Mouse (Mus musculus) kidney, adult 8-10 months (tissue): Measurements from ENCODE around the gene Parp16.
"Not testable (repeated sequence)": the region's sequence is repeated elsewhere in the genome, so short reads cannot be mapped to it uniquely, and the experiment has no call there.

Source experiments
- DNase-seq, 2 experiments: peaks; one replicate each; pipeline ENCODE4 v3.0.0; 2022

Gene Parp16

GRCm38 (mm10) chr9:65247502-65248376 lies 52.6 kb downstream of the Parp16 start:
- no peak for DNase-seq

GRCm38 (mm10) chr9:65248377-65248690 lies 53.2 kb downstream of the Parp16 start:
- no peak for DNase-seq

GRCm38 (mm10) chr9:65252026-65252425 lies 56.9 kb downstream of the Parp16 start:
- DNase-seq: no peak

GRCm38 (mm10) chr9:65255906-65256600 lies 60.9 kb downstream of the Parp16 start:
- no peak for DNase-seq

- DNase-seq: no peak
These were observed 62.2 kb downstream of the Parp16 start for GRCm38 (mm10) chr9:65257218-65257910.

GRCm38 (mm10) chr9:65259366-65259765 lies 64.2 kb downstream of the Parp16 start:
- DNase-seq: no peak

- DNase-seq: no peak
These were observed 66.6 kb downstream of the Parp16 start for GRCm38 (mm10) chr9:65261591-65262230.

- DNase-seq: no peak
These were observed 67.5 kb downstream of the Parp16 start for GRCm38 (mm10) chr9:65262641-65263120.

- no peak for DNase-seq
These were observed 69.8 kb downstream of the Parp16 start, which contains the start of gene Cilp for GRCm38 (mm10) chr9:65264959-65265358. Cilp (plus strand) TSS chr9:65265180.

GRCm38 (mm10) chr9:65267742-65268515 lies 72.8 kb downstream of the Parp16 start:
- DNase-seq: peak; percentile 37 to 50

GRCm38 (mm10) chr9:65273048-65273809 lies 78.1 kb downstream of the Parp16 start:
- DNase-seq: peak; percentile 64 to 78

GRCm38 (mm10) chr9:65273873-65274272 lies 78.7 kb downstream of the Parp16 start:
- DNase-seq: no peak

- not testable (repeated sequence) for DNase-seq
These were observed 79.7 kb downstream of the Parp16 start for GRCm38 (mm10) chr9:65274851-65275250.

GRCm38 (mm10) chr9:65275810-65276530 lies 80.8 kb downstream of the Parp16 start:
- no peak for DNase-seq

- no peak for DNase-seq
These were observed 86.5 kb downstream of the Parp16 start for GRCm38 (mm10) chr9:65281536-65282151.

GRCm38 (mm10) chr9:65283301-65283700 lies 88.1 kb downstream of the Parp16 start:
- no peak for DNase-seq

- DNase-seq: not testable (repeated sequence)
These were observed 93.1 kb downstream of the Parp16 start for GRCm38 (mm10) chr9:65288252-65288651.
